Mouse (Mus musculus): ENCODE data around the gene Gm527. TPM values are rescaled to one million over a fixed set of nuclear protein-coding genes. Genes with fewer than 3 reads are reported as not detected.

Gm527 gene
- polyA plus RNA-seq (2012; fragmentation: generic; extraction: Trizol): 1.5 TPM
- long read RNA-seq, experiment 1, partial matches to known transcripts: 0 of 1 reads
- long read RNA-seq, experiment 1, other reads (novel, unspliced or antisense): 1 of 1 reads
- long read RNA-seq, experiment 2: 0 reads

GRCm38 (mm10) chr12:64917578-64918471 is at the start of gene Gm527:
Gm527 (plus strand) TSS chr12:64917906.
- Histone ChIP-seq H3K4me3 (ENCODE audit: insufficient read depth, poor library complexity, severe bottlenecking) (peak within 1 kb of the TSS; percentile 41), H3K27me3 (ENCODE audit: control insufficient read depth, insufficient read depth, insufficient read length) (peaks cover 8% of the 10 kb centered on the region), H3ac (ENCODE audit: control insufficient read depth, insufficient read length, low read depth) (peak within 1 kb of the TSS; percentile 79), H3K79me3 (ENCODE audit: low read depth) (no peaks in the 10 kb centered on the region), H3K79me2 (ENCODE audit: control insufficient read depth, insufficient read depth) (no peaks in the 10 kb centered on the region), H3K36me3 (ENCODE audit: control insufficient read depth, insufficient read depth) (no peaks in the 10 kb centered on the region)
- TF ChIP-seq USF1 (IDR thresholded peaks at IDR 0.05; ENCODE audit: low read depth) (no peak), CTCF (IDR thresholded peaks at IDR 0.05; ENCODE audit: control insufficient read depth, insufficient read depth, insufficient read length) (no peak), MAX (IDR thresholded peaks at IDR 0.05) (peak; percentile 11), FOSL1 (IDR thresholded peaks at IDR 0.05; ENCODE audit: insufficient read depth, low read length, poor library complexity, severe bottlenecking) (no peak)

GRCm38 (mm10) chr12:64871103-64871502 is 46.6 kb upstream of the Gm527 start:
- H3K79me3 ChIP-seq (ENCODE audit: low read depth): no peaks in the 10 kb centered on the region
- no peaks in the 10 kb centered on the region for H3K36me3 ChIP-seq (ENCODE audit: control insufficient read depth, insufficient read depth)
- no peak overlapping the region for H3ac ChIP-seq (ENCODE audit: control insufficient read depth, insufficient read length, low read depth)
- no peak overlapping the region for H3K4me3 ChIP-seq (ENCODE audit: insufficient read depth, poor library complexity, severe bottlenecking)
- H3K27me3 ChIP-seq (ENCODE audit: control insufficient read depth, insufficient read depth, insufficient read length): no peaks in the 10 kb centered on the region
- no peak for TF ChIP-seq USF1 (IDR thresholded peaks at IDR 0.05; ENCODE audit: low read depth)
- TF ChIP-seq MYOG (IDR thresholded peaks at IDR 0.05; ENCODE audit: control insufficient read depth, extremely low read depth, insufficient read length): no peak
- no peak for TF ChIP-seq CTCF (IDR thresholded peaks at IDR 0.05; ENCODE audit: control insufficient read depth, insufficient read depth, insufficient read length)
- TF ChIP-seq FOSL1 (IDR thresholded peaks at IDR 0.05; ENCODE audit: insufficient read depth, low read length, poor library complexity, severe bottlenecking): no peak
- TF ChIP-seq MAX (IDR thresholded peaks at IDR 0.05): no peak
- TF ChIP-seq CEBPB (IDR thresholded peaks at IDR 0.05; ENCODE audit: low read depth): no peak
- TF ChIP-seq MYOD1 (IDR thresholded peaks at IDR 0.05; ENCODE audit: control insufficient read depth, insufficient read length, low read depth): no peak
- H3K79me2 ChIP-seq (ENCODE audit: control insufficient read depth, insufficient read depth): no peaks in the 10 kb centered on the region

- Histone ChIP-seq H3K27me3 (ENCODE audit: control insufficient read depth, insufficient read depth, insufficient read length) (no peaks in the 10 kb centered on the region), H3K79me2 (ENCODE audit: control insufficient read depth, insufficient read depth) (no peaks in the 10 kb centered on the region), H3K79me3 (ENCODE audit: low read depth) (no peaks in the 10 kb centered on the region), H3K4me3 (ENCODE audit: insufficient read depth, poor library complexity, severe bottlenecking) (no peak overlapping the region), H3K36me3 (ENCODE audit: control insufficient read depth, insufficient read depth) (no peaks in the 10 kb centered on the region), H3ac (ENCODE audit: control insufficient read depth, insufficient read length, low read depth) (no peak overlapping the region)
- TF ChIP-seq CTCF (IDR thresholded peaks at IDR 0.05; ENCODE audit: control insufficient read depth, insufficient read depth, insufficient read length): peak; percentile 22
- TF ChIP-seq USF1 (IDR thresholded peaks at IDR 0.05; ENCODE audit: low read depth): no peak
Observed at GRCm38 (mm10) chr12:64897060-64897730, 20.5 kb upstream of the Gm527 start.

- no peak overlapping the region for H3K4me3 ChIP-seq (ENCODE audit: insufficient read depth, poor library complexity, severe bottlenecking)
- H3K79me2 ChIP-seq (ENCODE audit: control insufficient read depth, insufficient read depth): no peaks in the 10 kb centered on the region
- H3K79me3 ChIP-seq (ENCODE audit: low read depth): no peaks in the 10 kb centered on the region
- no peak overlapping the region for H3ac ChIP-seq (ENCODE audit: control insufficient read depth, insufficient read length, low read depth)
- no peaks in the 10 kb centered on the region for H3K36me3 ChIP-seq (ENCODE audit: control insufficient read depth, insufficient read depth)
- no peaks in the 10 kb centered on the region for H3K27me3 ChIP-seq (ENCODE audit: control insufficient read depth, insufficient read depth, insufficient read length)
- TF ChIP-seq FOSL1 (IDR thresholded peaks at IDR 0.05; ENCODE audit: insufficient read depth, low read length, poor library complexity, severe bottlenecking) (no peak), CEBPB (IDR thresholded peaks at IDR 0.05; ENCODE audit: low read depth) (no peak), MYOG (IDR thresholded peaks at IDR 0.05; ENCODE audit: control insufficient read depth, extremely low read depth, insufficient read length) (no peak), MAX (IDR thresholded peaks at IDR 0.05) (no peak), USF1 (IDR thresholded peaks at IDR 0.05; ENCODE audit: low read depth) (no peak)
Observed at GRCm38 (mm10) chr12:64902506-64902905, 15.2 kb upstream of the Gm527 start.

- H3K36me3 ChIP-seq (ENCODE audit: control insufficient read depth, insufficient read depth): no peaks in the 10 kb centered on the region
- TF ChIP-seq FOSL1 (IDR thresholded peaks at IDR 0.05; ENCODE audit: insufficient read depth, low read length, poor library complexity, severe bottlenecking): no peak
- TF ChIP-seq CTCF (IDR thresholded peaks at IDR 0.05; ENCODE audit: control insufficient read depth, insufficient read depth, insufficient read length): no peak
- no peak for TF ChIP-seq MYOG (IDR thresholded peaks at IDR 0.05; ENCODE audit: control insufficient read depth, extremely low read depth, insufficient read length)
- TF ChIP-seq CEBPB (IDR thresholded peaks at IDR 0.05; ENCODE audit: low read depth): no peak
- no peak for TF ChIP-seq USF1 (IDR thresholded peaks at IDR 0.05; ENCODE audit: low read depth)
- no peak for TF ChIP-seq MAX (IDR thresholded peaks at IDR 0.05)
- TF ChIP-seq MYOD1 (IDR thresholded peaks at IDR 0.05; ENCODE audit: control insufficient read depth, insufficient read length, low read depth): no peak
- no peak overlapping the region for H3ac ChIP-seq (ENCODE audit: control insufficient read depth, insufficient read length, low read depth)
- no peaks in the 10 kb centered on the region for H3K27me3 ChIP-seq (ENCODE audit: control insufficient read depth, insufficient read depth, insufficient read length)
- H3K4me3 ChIP-seq (ENCODE audit: insufficient read depth, poor library complexity, severe bottlenecking): no peak overlapping the region
- H3K79me3 ChIP-seq (ENCODE audit: low read depth): no peaks in the 10 kb centered on the region
- no peaks in the 10 kb centered on the region for H3K79me2 ChIP-seq (ENCODE audit: control insufficient read depth, insufficient read depth)
Observed at GRCm38 (mm10) chr12:64903186-64903585, 14.5 kb upstream of the Gm527 start.
